Comparison of ENCODE assay signal across 9 mouse cellular contexts in the genomic region with DNA sequence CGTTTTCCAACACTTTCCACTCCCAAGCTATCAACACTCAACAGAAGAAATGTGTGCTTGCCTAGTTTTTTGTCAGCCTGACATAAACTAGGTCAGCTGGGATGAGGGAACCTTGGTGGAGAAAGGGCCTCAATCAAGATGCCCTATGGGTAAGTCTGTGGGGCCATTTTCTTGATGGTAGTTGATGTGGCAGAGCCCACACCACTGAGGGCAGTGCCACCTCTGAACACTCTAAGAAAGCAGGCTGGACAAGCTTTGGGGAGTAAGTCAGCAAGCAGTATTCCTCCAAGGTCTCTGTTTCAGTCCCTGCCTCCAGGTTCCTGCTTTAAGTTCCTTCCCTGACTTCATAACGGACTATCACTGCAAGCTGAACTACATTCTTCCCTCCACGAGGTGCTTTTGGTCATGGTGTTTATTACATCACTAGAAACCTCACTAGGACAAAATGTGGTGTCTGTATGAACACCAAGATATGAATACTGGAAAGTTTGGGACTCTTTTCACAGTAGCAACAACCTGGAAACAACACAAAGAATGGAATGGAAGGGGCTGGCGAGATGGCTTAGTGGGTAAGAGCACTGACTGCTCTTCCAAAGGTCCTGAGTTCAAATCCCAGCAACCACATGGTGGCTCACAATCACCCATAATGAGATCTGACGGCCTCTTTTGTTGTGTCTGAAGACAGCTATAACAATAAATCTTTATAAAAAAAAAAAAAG. TPM values are rescaled to one million over a fixed set of nuclear protein-coding genes. Genes with fewer than 3 reads are reported as not detected.
DNase-seq lines count a peak whose midpoint lies in the region; ATAC-seq and TF ChIP-seq lines count a peak whose summit lies in the region.
"Had no signal": no experiment of that assay in that cellular context is flagged by ENCODE, and none has a peak within 500 bp of the region (broad histone marks: within the 10 kb centered on the region; RNA-seq: fewer than 3 reads in every experiment).

No protein-coding gene starts in this region.

- ATAC-seq in lung, embryonic 14.5 days (ENCODE audit: insufficient read depth): no peak
- no peak for ATAC-seq in forebrain, embryonic 11.5 days (replicated peaks; ENCODE audit: low FRiP score)
- ATAC-seq in limb, embryonic 12.5 days (ENCODE audit: insufficient number of reproducible peaks, insufficient read depth, low FRiP score, low TSS enrichment, low read depth): no peak

- TF ChIP-seq CTCF in lung, embryonic 14.5 days (IDR thresholded peaks at IDR 0.05; ENCODE audit: low read depth): no peak

- DNase-seq in lung, embryonic 14.5 days: peak; percentile 17
- DNase-seq in lung, adult 18-20 months: no peak
- no peak for DNase-seq in forebrain, embryonic 11.5 days (ENCODE audit: low spot score)
- peak; percentile 8 for DNase-seq in splenic B cell, adult 2 months (ENCODE audit: low read depth, low spot score)
- DNase-seq in urinary bladder, postnatal 14 days (ENCODE audit: low spot score): no peak
- DNase-seq in embryo, embryonic 10 days (ENCODE audit: low spot score): no peak
- DNase-seq in urinary bladder, adult 2 months (ENCODE audit: low spot score): no peak

- H3K27me3 ChIP-seq in lung, embryonic 14.5 days (ENCODE audit: insufficient read depth, low read length): no peaks in the 10 kb centered on the region
- no peaks in the 10 kb centered on the region for H3K27me3 ChIP-seq in forebrain, embryonic 11.5 days (ENCODE audit: control insufficient read depth, insufficient read depth, low read length)
- no peaks in the 10 kb centered on the region for H3K27me3 ChIP-seq in limb, embryonic 12.5 days
- H3K27me3 ChIP-seq in splenic B cell, adult 2 months (ENCODE audit: control insufficient read depth, insufficient read depth, low read length, poor library complexity, severe bottlenecking): no peaks in the 10 kb centered on the region; the same call in 1 of the 2 replicates

- peak overlapping the region; percentile 92 for H3K4me2 ChIP-seq in lung, embryonic 14.5 days
- peak overlapping the region; percentile 68; the same call in 1 of the 2 replicates for H3K4me2 ChIP-seq in forebrain, embryonic 11.5 days (ENCODE audit: low read depth, low read length, severe bottlenecking)
- peak overlapping the region; percentile 86 for H3K4me2 ChIP-seq in limb, embryonic 12.5 days

- peak overlapping the region; percentile 75 for H3K9ac ChIP-seq in lung, embryonic 14.5 days
- peak overlapping the region; percentile 84 for H3K9ac ChIP-seq in forebrain, embryonic 11.5 days (ENCODE audit: low read length)
- H3K9ac ChIP-seq in limb, embryonic 12.5 days (replicated peaks): peak overlapping the region; percentile 90; the same call in 1 of the 2 replicates

- H3K36me3 ChIP-seq in lung, embryonic 14.5 days (ENCODE audit: insufficient read depth): peaks cover 25% of the 10 kb centered on the region
- no peaks in the 10 kb centered on the region; the same call in 1 of the 2 replicates for H3K36me3 ChIP-seq in forebrain, embryonic 11.5 days (ENCODE audit: control insufficient read depth, insufficient read depth, low read length)
- peaks cover 23% of the 10 kb centered on the region for H3K36me3 ChIP-seq in limb, embryonic 12.5 days
- peaks cover 3% of the 10 kb centered on the region; the same call in 1 of the 2 replicates for H3K36me3 ChIP-seq in splenic B cell, adult 2 months (ENCODE audit: control insufficient read depth, insufficient read depth, low read length, poor library complexity, severe bottlenecking)

- 62% methylated on average over 5 of the region's 5 CpGs for WGBS in lung, embryonic 14.5 days
- 81% methylated on average over 5 of the region's 5 CpGs for WGBS in forebrain, embryonic 11.5 days
- WGBS in limb, embryonic 12.5 days: 81% methylated on average over 5 of the region's 5 CpGs

- H3K27ac ChIP-seq in lung, embryonic 14.5 days (ENCODE audit: low read depth): peak overlapping the region; percentile 99
- H3K27ac ChIP-seq in forebrain, embryonic 11.5 days (ENCODE audit: low read depth, low read length): peak overlapping the region; percentile 91; the same call in 1 of the 2 replicates
- H3K27ac ChIP-seq in limb, embryonic 12.5 days: peak overlapping the region; percentile 99

- H3K9me3 ChIP-seq in lung, embryonic 14.5 days (ENCODE audit: low read depth, low read length): no peaks in the 10 kb centered on the region
- H3K9me3 ChIP-seq in forebrain, embryonic 11.5 days (ENCODE audit: control insufficient read depth, low read length): no peaks in the 10 kb centered on the region
- no peaks in the 10 kb centered on the region for H3K9me3 ChIP-seq in limb, embryonic 12.5 days

- H3K4me3 ChIP-seq in lung, embryonic 14.5 days (ENCODE audit: low read depth, low read length): peak overlapping the region; percentile 72
- H3K4me3 ChIP-seq in forebrain, embryonic 11.5 days (ENCODE audit: low read depth, low read length): peak overlapping the region; percentile 68; the same call in 1 of the 2 replicates
- H3K4me3 ChIP-seq in limb, embryonic 12.5 days (replicated peaks): peak overlapping the region; percentile 79

- peaks cover 27% of the 10 kb centered on the region for H3K4me1 ChIP-seq in lung, embryonic 14.5 days (ENCODE audit: insufficient read depth)
- peaks cover 27% of the 10 kb centered on the region for H3K4me1 ChIP-seq in forebrain, embryonic 11.5 days (replicated peaks; ENCODE audit: control insufficient read depth, insufficient read depth, low read length)
- peaks cover 53% of the 10 kb centered on the region for H3K4me1 ChIP-seq in limb, embryonic 12.5 days (replicated peaks)

RNA-seq across cellular contexts. Expression of a gene that starts 0.7 kb away (rescaled TPM):
- 58.8 and 65.1 TPM in 2 replicates for polyA plus RNA-seq in lung, embryonic 14.5 days (2014; fragmentation: Nextera tagmentation; extraction: Ambion mirVana)
- polyA plus RNA-seq in forebrain, embryonic 11.5 days (2014; fragmentation: Nextera tagmentation; extraction: Ambion mirVana): 59.5 and 65.8 TPM in 2 replicates
- 120 and 127 TPM in 2 replicates for polyA plus RNA-seq in limb, embryonic 12.5 days (2016; fragmentation: Nextera tagmentation; extraction: Ambion mirVana)
- 26.0 and 30.3 TPM in 2 replicates for polyA plus RNA-seq in urinary bladder, adult 2 months (2012; rRNA removed)

RNA-seq across cellular contexts. Expression of a gene that starts 3.1 kb away (rescaled TPM):
- 11.7 and 15.6 TPM in 2 replicates for polyA plus RNA-seq in lung, embryonic 14.5 days (2014; fragmentation: Nextera tagmentation; extraction: Ambion mirVana)
- polyA plus RNA-seq in forebrain, embryonic 11.5 days (2014; fragmentation: Nextera tagmentation; extraction: Ambion mirVana): 7.2 and 9.5 TPM in 2 replicates
- polyA plus RNA-seq in limb, embryonic 12.5 days (2016; fragmentation: Nextera tagmentation; extraction: Ambion mirVana): 29.3 and 30.0 TPM in 2 replicates
- polyA plus RNA-seq in urinary bladder, adult 2 months (2012; rRNA removed): 11.0 and 13.7 TPM in 2 replicates
- polyA plus RNA-seq: activated CD4-positive, CD25-positive, alpha-beta regulatory T cell, adult 4 months had no signal

RNA-seq across cellular contexts. Expression of a gene that starts 22.5 kb away (rescaled TPM):
- 0.38 TPM in 1 of 2 replicates, not detected in the other for polyA plus RNA-seq in lung, embryonic 14.5 days (2014; fragmentation: Nextera tagmentation; extraction: Ambion mirVana)
- polyA plus RNA-seq in forebrain, embryonic 11.5 days (2014; fragmentation: Nextera tagmentation; extraction: Ambion mirVana): 0.63 TPM in 1 of 2 replicates, not detected in the other
- 0.36 and 0.60 TPM in 2 replicates for polyA plus RNA-seq in limb, embryonic 12.5 days (2016; fragmentation: Nextera tagmentation; extraction: Ambion mirVana)
- not detected in 2 replicates for polyA plus RNA-seq in urinary bladder, adult 2 months (2012; rRNA removed)
- polyA plus RNA-seq: activated CD4-positive, CD25-positive, alpha-beta regulatory T cell, adult 4 months had no signal

RNA-seq across cellular contexts. Expression of a gene that starts 34.9 kb away (rescaled TPM):
- polyA plus RNA-seq in lung, embryonic 14.5 days (2014; fragmentation: Nextera tagmentation; extraction: Ambion mirVana): 5.3 and 5.6 TPM in 2 replicates
- polyA plus RNA-seq in forebrain, embryonic 11.5 days (2014; fragmentation: Nextera tagmentation; extraction: Ambion mirVana): 7.9 and 9.7 TPM in 2 replicates
- polyA plus RNA-seq in limb, embryonic 12.5 days (2016; fragmentation: Nextera tagmentation; extraction: Ambion mirVana): 9.0 and 10.5 TPM in 2 replicates
- 14.5 and 15.5 TPM in 2 replicates for polyA plus RNA-seq in urinary bladder, adult 2 months (2012; rRNA removed)

Comparison
In these comparisons a context has a peak if more than half of its experiments do, and no peak if none do; other contexts are left out.
1. DNase-seq: peak in lung, embryonic 14.5 days (single experiment) and splenic B cell, adult 2 months (single experiment); none in lung, adult 18-20 months (0 of 2), forebrain, embryonic 11.5 days (single experiment), urinary bladder, postnatal 14 days (single experiment), embryo, embryonic 10 days (single experiment) and urinary bladder, adult 2 months (single experiment).
2. Peak in every context shown above with its lines, with median percentiles within 50 percentile points of each other: H3K27ac ChIP-seq, H3K4me2 ChIP-seq, H3K4me3 ChIP-seq and H3K9ac ChIP-seq.